Mouse (Mus musculus): ENCODE measurements around the gene Efna3. TPM values are rescaled to one million over a fixed set of nuclear protein-coding genes. Genes with fewer than 3 reads are reported as not detected.

Efna3 gene
- 1.9 and 5.0 TPM in 2 replicates for polyA plus RNA-seq (2012; rRNA removed)

GRCm38 (mm10) chr3:89322514-89323165 lies at the start of gene Efna3:
TSS of gene Efna3 (minus strand) at chr3:89322965.

GRCm38 (mm10) chr3:89365153-89365485 lies 42.4 kb upstream of the Efna3 start, which contains the start of gene Dcst1:
TSS of gene Dcst1 (minus strand) at chr3:89365253.

GRCm38 (mm10) chr3:89361675-89362074 lies 38.9 kb upstream of the Efna3 start, which contains the start of gene Dcst2:
TSS of gene Dcst2 (plus strand) at chr3:89361975.

GRCm38 (mm10) chr3:89349869-89350501 lies 27.2 kb upstream of the Efna3 start, which contains the start of gene Adam15:
TSS of gene Adam15 (minus strand) at chr3:89349996.

GRCm38 (mm10) chr3:89337721-89338578 lies 15.2 kb upstream of the Efna3 start, which contains the start of gene Efna4:
TSS of gene Efna4 (minus strand) at chr3:89338028.

GRCm38 (mm10) chr3:89280606-89281511 lies 41.9 kb downstream of the Efna3 start, which contains the start of gene Efna1:
TSS of gene Efna1 (minus strand) at chr3:89281142.

GRCm38 (mm10) chr3:89270051-89270755 lies 52.6 kb downstream of the Efna3 start, which contains the start of gene Slc50a1:
TSS of gene Slc50a1 (minus strand) at chr3:89270570.

Other genes starting within 250 kb of the Efna3 start
- 36.2 and 37.3 TPM in 2 replicates for gene Rusc1, start 229.7 kb downstream of the Efna3 start, polyA plus RNA-seq (2012; rRNA removed)
- gene Gm43738, start 221.9 kb downstream of the Efna3 start, polyA plus RNA-seq (2012; rRNA removed): not detected in 2 replicates
- 139 and 176 TPM in 2 replicates for gene Fdps, start 221.0 kb downstream of the Efna3 start, polyA plus RNA-seq (2012; rRNA removed)
- 2.0 and 8.7 TPM in 2 replicates for gene Pklr, start 186.8 kb downstream of the Efna3 start, polyA plus RNA-seq (2012; rRNA removed)
- gene Hcn3, start 162.8 kb downstream of the Efna3 start, polyA plus RNA-seq (2012; rRNA removed): 9.1 and 13.9 TPM in 2 replicates
- gene Clk2, start 158.2 kb downstream of the Efna3 start, polyA plus RNA-seq (2012; rRNA removed): 89.7 and 99.3 TPM in 2 replicates
- gene Scamp3, start 145.5 kb downstream of the Efna3 start, polyA plus RNA-seq (2012; rRNA removed): 154 and 183 TPM in 2 replicates
- gene Fam189b, start 139.8 kb downstream of the Efna3 start, polyA plus RNA-seq (2012; rRNA removed): 63.7 and 65.9 TPM in 2 replicates
- gene Gba, start 120.0 kb downstream of the Efna3 start, polyA plus RNA-seq (2012; rRNA removed): 61.5 and 89.3 TPM in 2 replicates
- 59.8 and 60.5 TPM in 2 replicates for gene Thbs3, start 107.8 kb downstream of the Efna3 start, polyA plus RNA-seq (2012; rRNA removed)
- 229 and 256 TPM in 2 replicates for gene Mtx1, start 95.9 kb downstream of the Efna3 start, polyA plus RNA-seq (2012; rRNA removed)
- 16.1 and 33.4 TPM in 2 replicates for gene Muc1, start 93.9 kb downstream of the Efna3 start, polyA plus RNA-seq (2012; rRNA removed)
- 267 and 351 TPM in 2 replicates for gene Krtcap2, start 77.0 kb downstream of the Efna3 start, polyA plus RNA-seq (2012; rRNA removed)
- 16.5 and 20.5 TPM in 2 replicates for gene Trim46, start 76.7 kb downstream of the Efna3 start, polyA plus RNA-seq (2012; rRNA removed)
- gene Dpm3, start 63.6 kb downstream of the Efna3 start, polyA plus RNA-seq (2012; rRNA removed): 503 and 662 TPM in 2 replicates
- 203 and 215 TPM in 2 replicates for gene Slc50a1, start 52.4 kb downstream of the Efna3 start, polyA plus RNA-seq (2012; rRNA removed)
- 43.0 and 48.2 TPM in 2 replicates for gene Efna1, start 41.8 kb downstream of the Efna3 start, polyA plus RNA-seq (2012; rRNA removed)
- 36.4 and 44.7 TPM in 2 replicates for gene Efna4, start 15.1 kb upstream of the Efna3 start, polyA plus RNA-seq (2012; rRNA removed)
- gene Adam15, start 27.0 kb upstream of the Efna3 start, polyA plus RNA-seq (2012; rRNA removed): 179 and 187 TPM in 2 replicates
- gene Dcst2, start 39.0 kb upstream of the Efna3 start, polyA plus RNA-seq (2012; rRNA removed): 0.23 and 0.62 TPM in 2 replicates
- 0.30 and 0.32 TPM in 2 replicates for gene Dcst1, start 42.3 kb upstream of the Efna3 start, polyA plus RNA-seq (2012; rRNA removed)
- gene Zbtb7b, start 71.8 kb upstream of the Efna3 start, polyA plus RNA-seq (2012; rRNA removed): 68.2 and 77.9 TPM in 2 replicates
- 2.0 TPM in 1 of 2 replicates, not detected in the other for gene Lenep, start 79.8 kb upstream of the Efna3 start, polyA plus RNA-seq (2012; rRNA removed)
- gene Flad1, start 88.9 kb upstream of the Efna3 start, polyA plus RNA-seq (2012; rRNA removed): 34.7 and 49.3 TPM in 2 replicates
- 40.3 and 61.0 TPM in 2 replicates for gene Cks1b, start 95.4 kb upstream of the Efna3 start, polyA plus RNA-seq (2012; rRNA removed)
- 116 and 134 TPM in 2 replicates for gene Shc1, start 95.5 kb upstream of the Efna3 start, polyA plus RNA-seq (2012; rRNA removed)
- gene Pygo2, start 107.2 kb upstream of the Efna3 start, polyA plus RNA-seq (2012; rRNA removed): 179 and 285 TPM in 2 replicates
- gene Pbxip1, start 113.7 kb upstream of the Efna3 start, polyA plus RNA-seq (2012; rRNA removed): 80.0 and 83.8 TPM in 2 replicates
- 17.7 and 21.3 TPM in 2 replicates for gene Pmvk, start 131.6 kb upstream of the Efna3 start, polyA plus RNA-seq (2012; rRNA removed)
- 8.1 and 8.4 TPM in 2 replicates for gene Kcnn3, start 197.2 kb upstream of the Efna3 start, polyA plus RNA-seq (2012; rRNA removed)

Data from ovary, adult 2 months (tissue).